Mouse (Mus musculus) spleen, postnatal 10 days (tissue): ENCODE measurements around the gene Serpinf2.

Experiments
- DNase-seq, 2 experiments: peaks; one replicate each; pipeline ENCODE4 v3.0.0; 2021 to 2022; ENCODE audit warnings: low spot score in 2 of 2

Gene Serpinf2

DNA sequence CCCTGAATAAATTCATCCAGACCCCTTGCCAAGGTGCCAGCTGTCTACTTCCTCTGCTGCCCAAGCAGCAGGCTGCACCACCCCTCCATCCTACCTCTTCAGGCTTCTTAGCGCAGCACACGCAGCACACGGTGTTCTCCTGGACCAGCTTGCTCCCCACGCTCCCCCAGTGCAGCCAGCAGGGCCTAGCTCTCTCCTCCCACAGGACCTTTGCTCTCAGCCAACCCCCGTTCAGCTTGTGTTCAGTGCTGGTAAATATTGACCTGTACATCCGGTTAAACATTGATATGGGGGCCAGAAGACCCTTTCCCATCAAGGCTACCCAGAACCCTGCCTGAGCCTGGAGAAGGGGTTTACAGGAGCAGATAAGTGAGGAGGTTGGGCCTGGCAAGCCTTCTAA lies at the start of gene Serpinf2:
TSS of gene Serpinf2 (minus strand) at position 229 of the 400 bp plus-strand sequence.
- DNase-seq: no peak

DNA sequence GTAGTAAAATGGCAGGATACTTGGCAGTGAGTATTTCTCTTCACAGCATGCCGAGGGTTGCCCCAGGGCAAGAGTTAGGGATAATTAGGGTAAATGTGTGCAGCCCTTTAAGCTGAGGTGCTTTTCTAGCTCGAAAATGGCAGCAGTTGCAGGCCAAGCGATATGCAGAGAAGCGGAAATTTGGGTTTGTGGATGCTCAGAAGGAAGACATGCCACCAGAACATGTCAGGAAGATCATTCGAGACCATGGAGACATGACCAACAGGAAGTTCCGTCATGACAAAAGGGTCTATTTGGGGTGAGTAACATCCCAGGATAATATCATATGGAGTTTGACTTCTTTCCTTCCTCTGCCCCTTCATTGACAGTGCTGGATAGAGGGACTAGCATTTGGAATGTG lies 48.1 kb upstream of the Serpinf2 start:
- no peak for DNase-seq

DNA sequence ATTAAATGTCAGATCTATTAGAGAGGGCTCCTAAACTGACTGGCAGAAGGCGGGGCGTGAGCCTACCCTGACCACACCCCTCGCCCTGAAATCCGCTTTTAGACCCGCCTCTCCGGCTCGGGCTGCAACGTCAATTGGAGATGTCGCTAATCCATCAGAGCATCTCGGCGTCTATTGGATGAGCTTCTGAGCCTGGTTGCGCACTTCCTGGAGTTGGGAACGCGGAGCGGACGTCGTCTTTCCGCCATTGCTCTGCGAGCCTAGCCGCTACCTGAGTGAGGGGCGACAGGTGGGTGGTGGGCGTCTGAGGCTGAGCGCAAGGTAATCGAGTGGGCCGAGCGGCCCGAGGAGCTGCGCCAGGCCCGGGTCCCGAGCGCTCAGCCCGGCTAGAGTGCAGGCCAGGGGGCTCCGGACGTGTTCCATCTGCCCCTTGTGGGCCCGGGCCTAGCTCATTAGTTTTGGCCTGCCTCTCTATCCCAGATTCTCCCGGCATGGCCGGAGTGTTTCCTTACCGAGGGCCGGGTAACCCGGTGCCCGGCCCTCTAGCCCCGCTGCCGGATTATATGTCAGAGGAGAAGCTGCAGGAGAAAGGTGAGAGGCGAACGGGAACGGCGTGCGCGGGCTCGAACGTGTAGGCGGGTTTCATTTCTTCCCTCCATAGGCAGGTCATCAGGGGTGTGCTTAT lies 47.4 kb upstream of the Serpinf2 start, which contains the start of gene Prpf8:
TSS of gene Prpf8 (plus strand) at position 216 of the 685 bp plus-strand sequence.
- DNase-seq: peak; percentile 96 to 98

DNA sequence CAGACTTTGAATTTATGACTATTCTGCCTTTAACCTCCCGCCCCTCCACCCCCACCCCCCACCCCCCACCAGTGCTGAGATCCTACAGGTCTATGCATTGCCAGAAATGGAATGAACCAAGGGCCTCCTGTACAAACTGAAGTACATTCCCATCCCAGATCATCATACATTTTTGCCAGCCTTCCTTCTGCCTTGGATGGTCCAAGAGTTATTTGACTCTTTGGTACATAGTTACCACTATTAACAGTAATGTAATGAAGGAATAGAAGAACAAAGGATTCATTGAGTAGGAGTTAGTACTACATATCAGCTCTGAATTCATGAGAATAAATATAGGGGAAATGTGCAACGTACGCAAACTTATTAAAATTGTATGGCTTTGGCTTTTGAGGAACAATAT lies 46.8 kb upstream of the Serpinf2 start:
- no peak for DNase-seq

DNA sequence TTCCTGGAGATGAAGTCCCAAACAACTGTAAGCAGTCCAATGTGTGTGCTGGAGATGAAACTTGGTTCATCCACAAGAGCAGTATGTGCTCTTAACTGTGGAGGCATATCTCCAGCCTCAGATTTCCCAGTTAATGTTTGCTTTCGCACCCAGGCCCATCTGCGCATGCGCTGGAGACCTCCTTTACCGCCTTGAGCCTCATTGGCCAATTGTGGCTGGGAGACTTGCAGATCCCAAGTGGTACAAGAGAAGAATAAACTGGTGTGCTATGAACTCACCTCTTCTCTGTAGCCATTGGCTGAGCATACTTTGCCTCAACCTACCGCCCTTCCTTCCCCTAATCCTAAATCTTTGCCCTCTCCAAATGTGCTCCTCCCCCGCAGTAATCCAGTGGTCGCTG lies 34.0 kb upstream of the Serpinf2 start:
- no peak for DNase-seq

DNA sequence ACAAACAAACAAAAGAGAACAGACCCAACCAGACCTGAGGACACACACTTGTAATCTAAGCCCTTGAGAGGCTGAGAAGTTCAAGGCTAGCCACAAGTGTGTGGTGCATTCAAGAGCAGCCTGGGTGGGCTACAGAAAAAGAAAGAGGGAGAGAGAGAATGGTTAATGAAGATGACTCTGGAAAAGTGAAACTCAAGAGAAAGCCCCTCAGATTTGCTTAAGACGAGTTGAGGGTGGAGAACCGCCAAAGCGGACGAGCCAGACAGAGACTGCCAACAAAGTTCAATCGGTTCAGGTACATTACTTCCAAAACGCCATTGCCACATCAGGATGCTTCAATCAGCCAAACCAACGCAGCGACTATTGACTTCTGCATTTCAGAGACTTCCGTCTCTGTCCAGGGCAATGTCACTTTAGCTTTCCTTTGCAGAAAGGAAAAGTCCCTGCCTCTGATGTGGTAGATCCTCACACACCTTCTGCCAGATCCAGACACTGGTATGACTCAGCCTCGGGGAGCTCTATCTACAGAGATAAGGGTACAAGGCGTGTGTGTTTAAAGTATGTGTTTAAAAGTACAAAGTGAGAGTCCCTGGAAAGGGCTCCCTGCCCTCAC lies 33.2 kb upstream of the Serpinf2 start:
- DNase-seq: no peak

DNA sequence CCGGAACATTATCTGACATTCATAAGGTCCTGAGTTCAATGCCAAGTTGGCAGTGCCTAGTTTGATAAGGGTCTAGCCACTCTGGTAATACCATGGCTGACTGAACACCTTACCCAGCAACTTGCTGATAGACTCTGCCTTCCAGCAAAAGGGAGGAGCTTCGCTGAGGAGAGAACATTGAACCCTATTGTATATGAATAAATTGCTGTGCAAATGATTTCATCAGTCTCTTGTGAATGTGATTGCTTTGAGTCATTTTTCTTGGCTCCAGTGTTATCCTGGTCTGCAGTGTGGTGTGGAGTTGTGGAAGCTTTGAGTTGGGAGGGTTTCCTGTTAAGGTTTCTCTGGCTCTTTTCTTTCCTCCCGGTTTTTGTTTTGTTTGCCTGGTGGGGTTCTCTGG lies 31.3 kb upstream of the Serpinf2 start:
- DNase-seq: no peak

DNA sequence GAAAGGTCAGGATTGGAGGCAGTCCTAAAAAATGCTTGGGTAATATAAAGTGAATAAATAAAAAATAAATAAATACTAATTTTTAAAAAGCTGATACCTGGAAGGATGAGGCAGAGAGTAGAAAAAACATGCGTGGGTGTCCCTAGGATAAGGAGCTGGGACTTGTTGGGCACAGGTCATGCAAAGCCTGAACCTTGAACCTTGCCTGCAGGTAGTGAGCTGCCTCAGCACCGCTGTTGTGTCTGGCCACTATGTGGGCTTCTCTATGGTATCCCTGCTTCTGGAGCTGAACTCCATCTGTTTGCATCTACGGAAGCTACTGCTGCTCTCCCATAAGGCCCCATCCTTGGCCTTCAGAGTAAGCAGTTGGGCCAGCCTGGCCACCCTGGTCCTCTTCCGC lies 29.9 kb upstream of the Serpinf2 start:
- no peak for DNase-seq

DNA sequence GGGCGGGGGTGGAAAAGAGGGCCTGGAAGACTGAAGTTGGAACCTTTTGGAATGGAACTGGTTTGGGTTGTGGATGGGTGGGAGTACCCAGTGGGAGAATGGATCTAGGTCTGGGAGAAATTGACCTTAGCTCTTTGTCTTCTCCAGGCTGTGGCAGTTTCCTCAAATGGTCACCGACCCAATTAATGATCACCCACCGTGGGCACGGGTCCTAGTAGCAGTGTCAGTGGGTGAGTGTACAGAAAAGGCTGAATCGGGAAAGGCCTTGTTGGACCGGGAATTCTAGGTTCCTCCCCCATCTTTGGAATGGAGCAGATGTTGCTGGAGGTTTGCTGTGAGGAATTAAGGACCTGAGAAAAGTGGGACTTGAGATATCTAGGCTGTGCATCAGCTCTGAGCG lies 29.0 kb upstream of the Serpinf2 start:
- no peak for DNase-seq

DNA sequence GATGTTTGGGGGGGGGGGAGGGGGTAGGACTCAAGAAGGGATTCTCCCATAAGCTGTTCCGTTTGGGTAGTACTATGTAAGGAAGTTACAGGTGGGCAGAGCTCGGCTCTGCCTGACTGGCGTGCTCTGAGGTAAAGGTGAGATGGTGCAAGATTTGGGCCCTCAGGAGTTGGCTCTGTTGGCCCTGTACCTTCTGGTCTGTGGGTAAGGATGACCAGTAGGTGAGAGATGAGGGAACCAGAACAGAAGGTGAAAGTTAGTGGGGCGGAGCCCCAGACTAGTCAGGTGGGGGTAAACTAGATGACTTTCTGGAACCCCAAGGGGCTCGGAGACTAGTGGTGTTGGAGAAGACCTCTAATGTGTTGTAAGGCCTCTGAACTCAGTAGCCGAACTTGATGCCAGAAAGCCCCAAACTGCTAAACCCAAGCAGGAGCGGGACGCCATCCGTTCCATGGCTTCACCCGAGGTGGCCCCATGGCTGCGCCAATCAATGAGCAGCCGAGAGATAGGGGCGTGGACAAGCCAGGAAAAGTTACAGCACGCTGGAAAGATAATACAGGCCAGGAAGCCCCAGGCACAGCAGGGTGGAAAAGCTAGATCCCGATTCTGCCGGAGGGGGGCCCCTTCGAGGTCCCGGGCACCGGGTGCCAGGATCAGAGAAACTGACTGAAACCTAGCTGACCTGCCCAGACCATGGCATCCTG lies 28.3 kb upstream of the Serpinf2 start:
- DNase-seq: peak; percentile 57 to 66

DNA sequence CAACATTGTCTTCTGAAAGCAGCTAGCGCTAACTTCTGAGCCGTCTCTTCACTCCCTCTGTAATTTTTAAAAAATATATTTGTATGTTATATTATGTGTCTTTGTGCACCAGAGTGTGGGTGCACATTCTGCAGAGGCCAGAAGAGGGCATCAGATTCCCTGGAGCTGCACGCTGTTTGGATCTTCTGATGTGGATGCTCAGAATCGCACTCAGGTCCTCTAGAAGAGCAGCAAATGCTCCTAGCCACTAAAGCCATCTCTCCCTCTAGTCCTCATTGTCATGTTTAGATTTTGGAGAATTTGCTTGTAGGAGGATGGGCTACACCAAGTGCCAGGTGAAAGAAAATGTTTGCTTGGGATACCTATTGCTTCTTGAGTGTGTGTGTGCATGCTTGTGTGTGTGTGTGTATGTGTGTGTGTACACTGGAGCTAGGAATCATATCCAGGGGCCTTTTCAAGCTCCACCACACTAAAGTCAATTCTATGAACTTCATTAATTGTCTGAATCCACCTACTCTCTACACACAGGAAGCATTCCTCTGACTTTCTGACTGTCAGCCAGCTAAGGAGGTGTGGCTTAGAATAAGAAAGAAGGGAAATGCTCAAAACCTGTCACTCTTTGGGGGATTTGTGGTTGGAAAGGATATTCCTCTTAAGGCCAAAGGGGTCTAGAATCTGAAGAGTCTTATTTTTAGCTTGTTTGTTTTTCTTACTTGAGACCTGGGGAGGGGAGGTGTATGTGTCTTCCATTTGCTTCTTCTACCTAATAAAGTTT lies 27.5 kb upstream of the Serpinf2 start:
- DNase-seq: peak in 1 of 2 experiments; percentile 32

DNA sequence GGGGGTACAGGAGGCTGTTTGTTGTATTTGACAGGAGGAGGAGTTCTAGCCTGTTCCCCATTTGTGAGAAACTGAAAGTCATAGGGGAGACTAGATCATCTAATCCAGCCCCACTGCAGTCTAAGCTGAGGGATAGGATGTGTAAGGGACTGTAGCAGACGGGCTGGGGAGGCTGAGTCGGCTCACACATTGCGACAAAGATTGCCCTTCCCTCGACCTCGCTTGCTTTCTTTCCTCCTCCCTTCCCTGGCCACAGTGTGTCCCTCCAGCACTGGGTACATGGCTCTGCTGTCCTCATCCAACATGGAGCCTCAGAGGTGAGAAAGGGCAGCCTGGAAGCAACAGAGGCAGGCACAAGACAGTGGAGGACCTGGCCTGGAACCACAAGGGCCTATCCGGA lies 25.7 kb upstream of the Serpinf2 start:
- DNase-seq: no peak

DNA sequence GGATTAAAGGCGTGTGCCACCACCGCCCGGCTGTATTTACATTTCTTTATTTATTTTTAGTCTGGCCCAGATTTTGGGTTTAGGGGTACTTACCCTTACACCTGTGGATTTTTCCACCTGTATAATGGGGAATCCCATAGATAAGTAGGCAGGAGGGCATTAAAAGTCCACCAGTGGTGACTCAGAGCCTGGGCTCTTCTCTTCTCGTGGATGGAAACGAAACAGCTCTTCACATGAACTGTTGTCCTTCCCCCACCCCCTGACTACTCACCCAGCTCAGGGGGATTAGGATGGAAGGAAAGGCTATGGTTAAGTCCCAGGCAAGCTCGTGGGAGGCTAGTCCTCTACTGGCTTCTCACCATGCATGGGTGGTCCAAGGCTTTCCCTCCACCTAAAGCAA lies 25.0 kb upstream of the Serpinf2 start:
- no peak for DNase-seq

DNA sequence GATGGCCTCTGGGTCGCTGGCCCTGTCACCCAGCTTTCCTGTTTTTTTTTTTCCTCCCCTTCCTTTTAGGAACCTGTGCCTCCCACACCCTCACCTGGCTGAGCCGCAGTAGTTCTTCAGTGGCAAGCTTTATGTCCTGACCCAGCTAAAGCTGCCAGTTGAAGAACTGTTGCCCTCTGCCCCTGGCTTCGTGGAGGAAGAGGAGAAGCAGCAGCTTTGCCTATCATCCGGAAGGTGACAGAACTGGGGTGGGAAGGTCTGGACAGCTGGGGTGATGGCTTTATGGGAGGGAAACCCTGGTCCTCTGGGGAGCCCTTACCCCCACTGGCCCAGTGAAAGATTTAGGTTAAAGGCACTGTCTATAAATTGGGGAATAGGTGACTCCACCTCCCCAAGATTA lies 24.2 kb upstream of the Serpinf2 start:
- no peak for DNase-seq

DNA sequence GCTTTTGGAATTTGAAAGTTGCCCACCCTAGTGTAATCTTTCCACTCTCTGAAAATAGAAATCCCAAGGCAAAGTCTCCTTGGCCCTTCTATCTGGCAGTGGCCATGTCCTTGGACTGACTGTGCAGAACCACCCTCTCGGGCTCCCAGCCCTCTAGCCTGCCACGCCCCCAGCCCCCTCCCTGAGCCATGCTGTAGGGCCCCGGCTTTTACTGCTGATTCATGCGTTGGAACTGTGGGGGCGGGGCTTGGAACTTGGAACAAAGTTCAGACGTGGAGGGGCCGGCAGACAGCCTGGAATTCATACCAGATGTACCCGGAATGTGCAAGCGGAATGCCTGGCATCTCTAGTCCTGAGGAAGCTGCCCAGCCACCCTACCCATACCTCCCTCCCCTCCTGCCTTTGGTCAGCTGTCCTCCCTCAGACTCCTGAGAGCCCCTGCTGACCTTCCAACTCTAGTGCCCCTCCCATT lies 23.5 kb upstream of the Serpinf2 start:
- DNase-seq: peak; percentile 63 to 86

DNA sequence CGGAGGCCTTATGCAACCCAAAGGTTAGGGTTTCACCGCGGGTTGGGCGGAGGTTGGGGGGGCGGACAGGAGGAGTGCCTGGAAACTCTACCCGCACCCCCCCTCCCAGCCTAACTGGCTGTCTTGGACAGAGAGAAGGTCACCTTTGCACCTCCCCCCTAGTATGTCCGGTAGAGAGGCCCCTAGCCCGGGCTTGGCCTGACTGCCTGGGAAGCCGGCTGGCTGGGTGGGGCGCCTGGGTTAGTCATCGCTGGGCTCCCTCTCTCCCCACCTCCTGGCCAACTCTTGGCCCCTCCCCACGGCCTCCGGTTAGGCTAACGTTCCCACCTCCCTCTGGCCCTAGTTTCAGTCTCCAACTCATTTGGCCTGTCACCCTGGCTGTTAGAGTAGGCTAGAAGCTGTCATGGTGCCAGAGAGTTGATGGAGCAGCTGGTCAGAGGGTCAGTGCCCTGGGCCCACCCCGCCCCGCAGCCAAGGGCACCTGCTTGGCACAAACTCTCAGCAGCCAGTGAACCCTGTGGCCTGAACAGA lies 22.9 kb upstream of the Serpinf2 start:
- DNase-seq: peak; percentile 63 to 75

DNA sequence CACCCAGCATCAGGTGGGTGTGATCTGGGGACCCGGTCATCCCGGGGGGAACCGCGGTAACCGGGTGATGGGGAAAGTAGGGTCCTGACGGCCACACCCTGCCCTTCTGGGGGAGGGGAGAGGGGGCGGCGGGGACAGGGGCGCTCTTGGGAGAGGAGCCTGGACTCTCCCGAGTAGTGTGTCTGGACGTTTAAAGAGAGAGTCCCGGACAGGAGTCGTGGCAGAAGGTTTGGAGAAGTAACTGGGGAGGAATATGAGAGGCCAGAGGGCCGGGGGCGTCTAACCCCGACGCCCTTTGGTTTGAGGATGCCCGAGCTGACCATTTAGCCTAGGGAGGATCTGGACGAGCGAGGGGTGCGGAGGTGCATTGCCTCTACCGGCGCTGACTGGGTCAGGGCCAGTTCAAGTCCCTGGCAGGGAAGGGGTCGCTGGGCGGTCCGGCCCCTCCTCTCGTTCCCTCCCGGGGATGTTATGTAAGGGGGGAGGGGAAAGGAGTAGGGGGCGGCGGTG lies 22.4 kb upstream of the Serpinf2 start:
- no peak for DNase-seq

DNA sequence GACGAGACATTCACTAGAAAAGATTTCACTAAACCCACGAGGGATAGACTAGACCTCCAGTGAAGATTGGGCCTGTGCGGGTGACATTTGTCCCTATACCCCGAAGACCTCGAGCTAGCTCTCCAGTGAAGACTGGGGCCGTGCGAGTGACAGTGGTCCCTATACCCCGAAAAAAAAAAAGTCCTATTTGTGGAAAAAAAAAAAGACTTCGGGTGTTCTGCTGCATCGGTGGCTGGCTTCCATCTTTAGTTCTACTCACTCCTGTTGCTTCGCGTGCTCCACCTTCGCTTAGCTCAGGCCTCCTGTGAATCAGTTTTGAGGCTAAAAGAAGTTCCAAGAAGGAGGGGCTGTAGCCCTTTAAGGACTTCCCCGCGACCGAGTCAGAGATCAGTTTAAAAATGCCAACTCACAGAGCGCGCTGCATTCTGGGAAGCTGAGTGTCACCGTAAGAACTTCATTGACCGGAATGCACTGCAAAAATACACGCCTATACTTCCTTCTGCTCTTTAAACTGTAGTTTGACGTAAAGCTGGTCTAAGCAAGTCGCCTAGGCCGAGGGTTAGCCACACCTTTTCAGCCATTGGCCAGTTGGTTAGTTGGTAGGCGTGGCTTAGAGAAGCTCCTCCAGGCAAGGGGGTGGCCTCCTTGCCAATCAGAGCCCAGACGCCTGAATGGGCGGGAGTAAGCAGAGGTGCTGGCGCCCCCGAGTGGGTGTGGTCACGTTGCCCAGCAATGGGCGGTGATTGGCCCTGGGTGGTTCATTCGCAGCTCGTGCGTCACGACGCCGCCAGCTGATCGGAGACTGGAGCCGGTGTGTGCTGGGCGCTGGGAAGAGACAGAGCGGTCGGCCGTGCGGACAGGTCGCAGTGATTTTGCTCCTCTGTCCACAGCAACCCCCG lies 21.7 kb upstream of the Serpinf2 start, which contains the start of gene Tlcd2:
TSS of gene Tlcd2 (plus strand) at position 872 of the 899 bp plus-strand sequence.
- peak; percentile 95 to 99 for DNase-seq

DNA sequence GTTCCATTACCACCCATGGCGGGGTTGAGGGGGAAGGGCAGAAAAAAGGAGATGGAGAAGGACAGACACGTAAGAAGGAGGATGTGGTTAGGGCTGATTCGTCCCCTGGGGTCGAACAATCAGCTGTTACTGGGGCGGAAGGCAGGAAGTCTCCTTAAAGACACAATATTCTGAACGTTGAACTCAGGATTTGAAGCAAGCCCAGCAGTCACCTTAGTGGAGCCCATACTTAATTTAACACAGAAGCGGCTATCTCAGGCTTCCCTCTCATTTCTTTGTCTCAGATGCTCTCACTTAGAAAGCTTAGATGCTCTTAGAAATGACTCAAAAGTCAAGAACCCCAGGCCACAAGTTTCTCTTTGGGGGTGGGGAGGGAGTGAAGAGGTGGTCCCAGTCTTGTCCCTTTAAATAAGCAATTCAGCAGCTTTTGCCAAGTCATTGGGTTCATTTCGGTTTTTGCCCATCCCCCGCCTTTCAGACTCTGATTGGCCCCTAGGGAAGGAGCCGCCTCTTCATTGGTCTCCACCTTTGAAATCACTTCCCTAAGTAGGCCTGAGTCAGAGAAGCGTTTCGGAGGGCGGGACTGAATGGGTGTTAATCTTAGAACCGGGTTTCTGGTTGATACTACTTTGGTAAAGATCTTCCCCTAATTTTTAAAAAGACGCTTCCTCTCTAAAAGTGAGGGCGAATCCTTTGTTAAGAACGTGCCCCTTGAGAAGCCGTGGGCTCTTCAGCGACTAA lies 20.9 kb upstream of the Serpinf2 start:
- peak; percentile 77 to 91 for DNase-seq

DNA sequence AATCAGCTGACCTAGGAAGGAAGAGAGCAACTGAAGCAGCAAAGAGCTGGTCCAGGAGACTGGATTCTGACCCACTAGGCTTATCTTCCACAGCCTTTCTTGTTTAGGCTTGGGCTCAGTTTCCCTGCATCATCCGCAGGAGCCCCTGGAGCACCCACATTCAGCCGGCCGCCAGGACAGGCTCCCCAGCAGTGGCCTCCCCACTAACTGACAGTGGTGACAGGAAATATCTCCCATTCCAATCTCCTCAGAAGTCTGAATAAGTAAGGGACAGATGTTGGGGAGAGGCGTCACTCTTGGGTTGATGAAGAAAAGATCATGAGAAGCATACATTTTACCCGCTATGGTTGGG lies 20.3 kb upstream of the Serpinf2 start:
- no peak for DNase-seq
